Mouse (Mus musculus) liver, postnatal 0 days (tissue): ENCODE results near the gene Cr2. TPM values are rescaled to one million over a fixed set of nuclear protein-coding genes. Genes with fewer than 3 reads are reported as not detected.
"Not testable (repeated sequence)": the region's sequence is repeated elsewhere in the genome, so short reads cannot be mapped to it uniquely, and the experiment has no call there.

Source experiments
- ATAC-seq: fragments of 200-750 bp; cut with Nextera tagmentation; 2 replicates; pipeline ENCODE4 v1.8.0; 2017; ENCODE audit warnings: mild to moderate bottlenecking, moderate library complexity
- DNase-seq: peaks from one replicate; pipeline ENCODE4 v3.0.0-alpha.2; 2016
- H3K27ac ChIP-seq: fragments of 300-500 bp; sonication (generic); 2 replicates; pipeline ENCODE4 v1.5.1; 2014; ENCODE audit warnings: antibody characterized with exemption, moderate library complexity, mild to moderate bottlenecking, low read depth
- H3K27me3 ChIP-seq: fragments of 300-500 bp; sonication (generic); 2 replicates; pipeline ENCODE4 v1.6.1; 2014; ENCODE audit warnings: low read length, control low read depth, mixed read lengths; ENCODE audit not compliant: insufficient read depth
- H3K36me3 ChIP-seq: fragments of 300-500 bp; sonication (generic); replicated peaks from 2 replicates; pipeline ENCODE4 v1.6.1; 2014; ENCODE audit warnings: mild to moderate bottlenecking, control low read depth, low read length, moderate library complexity, mixed read lengths; ENCODE audit not compliant: insufficient read depth
- H3K4me1 ChIP-seq: fragments of 300-500 bp; sonication (generic); 2 replicates; pipeline ENCODE4 v1.6.1; 2014; ENCODE audit warnings: antibody characterized with exemption, mild to moderate bottlenecking, control low read depth; ENCODE audit not compliant: insufficient read depth
- H3K4me2 ChIP-seq: fragments of 300-500 bp; sonication (generic); 2 replicates; pipeline ENCODE4 v1.6.1; 2014; ENCODE audit warnings: low read depth, mild to moderate bottlenecking, low read length, moderate library complexity, mixed read lengths
- H3K4me3 ChIP-seq: fragments of 300-500 bp; sonication (generic); 2 replicates; pipeline ENCODE4 v1.5.1; 2014; ENCODE audit warnings: low read depth, low read length
- H3K9ac ChIP-seq: fragments of 300-500 bp; sonication (generic); replicated peaks from 2 replicates; pipeline ENCODE4 v1.6.1; 2014; ENCODE audit warnings: mild to moderate bottlenecking, moderate library complexity
- H3K9me3 ChIP-seq: fragments of 300-500 bp; sonication (generic); 2 replicates; pipeline ENCODE4 v1.6.1; 2016; ENCODE audit warnings: mild to moderate bottlenecking, control low read depth, low read length, mixed read lengths
- CTCF ChIP-seq: sonication (generic); IDR thresholded peaks from 2 replicates; pipeline ENCODE4 v1.5.1; 2016; ENCODE audit warnings: antibody characterized with exemption, low read depth
- EP300 ChIP-seq: IDR thresholded peaks from 2 replicates; pipeline ENCODE4 v1.6.1; 2016; ENCODE audit warnings: antibody characterized with exemption, low read depth, mild to moderate bottlenecking
- WGBS: fragments of 180-500 bp; shearing (Covaris S2); extraction: QIAGEN DNeasy Blood & Tissue Kit; methylation state at CpG from one replicate; pipeline ENCODE4 v1.1.7; 2014; ENCODE audit not compliant: insufficient replicate concordance; 5-methylcytosine and 5-hydroxymethylcytosine counted together
- polyA plus RNA-seq: library from polyadenylated mRNA; unstranded; fragments of >200 nt; fragmentation: Nextera tagmentation; extraction: Ambion mirVana; gene quantifications from 2 replicates; pipeline ENCODE4 v1.2.1, GENCODE M21; 2015

Gene Cr2
- 0.04 and 0.20 TPM in 2 replicates for polyA plus RNA-seq

DNA sequence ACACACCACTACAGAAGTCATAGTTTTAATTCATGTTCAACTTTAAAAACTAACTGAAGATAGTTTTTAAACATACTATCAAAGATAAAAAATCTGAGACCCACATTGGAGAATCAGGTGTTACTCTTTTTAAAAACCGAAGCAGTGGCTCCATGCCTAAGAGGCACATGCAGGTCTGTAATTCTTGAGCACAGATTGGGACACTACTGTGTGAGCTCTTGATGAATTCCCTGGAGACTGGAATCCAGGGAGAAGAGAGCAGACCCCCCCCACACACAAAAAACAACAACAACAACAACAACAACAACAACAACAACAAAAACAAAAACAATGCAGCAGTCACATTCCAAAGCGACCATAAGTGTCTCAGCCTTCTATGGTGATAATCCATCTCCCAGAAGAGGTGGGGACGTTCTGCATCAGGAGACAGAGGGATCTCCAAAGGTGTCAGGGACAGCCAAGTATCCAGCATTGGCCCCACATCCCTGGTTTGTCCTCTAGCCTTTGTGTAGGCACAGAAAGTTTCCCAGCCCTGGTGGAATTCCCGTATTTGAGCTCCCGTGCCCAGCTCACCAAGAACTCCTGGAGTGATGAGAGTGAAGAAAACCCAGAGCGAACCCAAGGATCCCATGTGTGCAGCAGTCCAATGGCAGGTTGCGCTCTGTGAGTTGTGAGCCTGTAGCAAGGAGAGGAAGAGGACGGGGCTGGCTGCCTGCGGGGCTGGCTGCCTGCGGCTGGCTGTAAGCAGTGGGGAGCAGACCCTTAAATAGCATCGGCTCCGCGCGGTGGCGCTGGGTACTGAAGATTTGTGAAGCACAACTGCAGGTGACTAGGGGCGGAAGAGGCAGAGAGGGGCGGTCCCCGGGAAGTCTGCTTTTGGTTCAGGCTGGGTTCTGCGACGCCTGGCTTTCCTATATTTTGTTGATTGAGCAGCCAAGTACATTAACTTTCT, at the start of gene Cr2:
TSS of gene Cr2 (minus strand) at position 737 of the 952 bp plus-strand sequence.
- DNase-seq (peak; percentile 68), ATAC-seq (peak; percentile 74)
- TF ChIP-seq EP300 (no peak), CTCF (peak; percentile 49)
- peaks cover 3% of the 10 kb centered on the region; the same call in 1 of the 2 replicates for H3K4me1 ChIP-seq
- 8% methylated on average over 20 of the region's 20 CpGs for WGBS
- no peak within 1 kb of the TSS for H3K27ac ChIP-seq
- H3K4me3 ChIP-seq, result peak within 1 kb of the TSS; percentile 20; the same call in 1 of the 2 replicates
- H3K9me3 ChIP-seq, result no peaks in the 10 kb centered on the region
- H3K27me3 ChIP-seq, result no peaks in the 10 kb centered on the region
- 0 out of 2 replicates have a peak within 1 kb of the TSS, but pooled peaks have one; percentile 4 for H3K9ac ChIP-seq
- H3K36me3 ChIP-seq, result no peaks in the 10 kb centered on the region
- H3K4me2 ChIP-seq, result peak within 1 kb of the TSS; percentile 59

DNA sequence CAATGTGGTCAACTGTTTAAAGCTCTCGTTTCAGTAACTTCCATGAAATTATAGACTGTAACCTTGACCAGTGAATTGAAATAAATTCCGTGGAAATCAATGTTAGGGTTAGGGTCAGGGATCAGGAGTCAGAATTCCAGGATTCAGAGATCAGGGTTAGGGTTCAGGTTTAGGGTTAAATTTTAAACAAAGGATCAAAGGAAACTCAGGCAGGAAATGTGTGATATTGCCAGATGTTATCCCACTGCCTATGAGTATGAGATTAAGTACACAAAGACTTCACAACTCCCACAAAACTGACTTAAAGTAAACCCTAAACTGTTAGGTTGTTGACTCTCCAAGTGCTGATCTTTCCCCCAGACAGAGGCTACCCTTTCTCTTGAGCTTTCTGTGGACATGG, 45.3 kb upstream of the Cr2 start:
- no peaks in the 10 kb centered on the region for H3K9me3 ChIP-seq
- no peaks in the 10 kb centered on the region for H3K4me1 ChIP-seq
- WGBS, result 40% methylated on average over 2 of the region's 2 CpGs
- no peak overlapping the region for H3K4me2 ChIP-seq
- no peak for DNase-seq
- H3K9ac ChIP-seq, result no peak overlapping the region
- H3K27ac ChIP-seq, result no peak overlapping the region
- no peaks in the 10 kb centered on the region for H3K36me3 ChIP-seq
- no peaks in the 10 kb centered on the region for H3K27me3 ChIP-seq
- H3K4me3 ChIP-seq, result no peak overlapping the region
- no peak for ATAC-seq
- TF ChIP-seq CTCF, result no peak
- no peak for TF ChIP-seq EP300

DNA sequence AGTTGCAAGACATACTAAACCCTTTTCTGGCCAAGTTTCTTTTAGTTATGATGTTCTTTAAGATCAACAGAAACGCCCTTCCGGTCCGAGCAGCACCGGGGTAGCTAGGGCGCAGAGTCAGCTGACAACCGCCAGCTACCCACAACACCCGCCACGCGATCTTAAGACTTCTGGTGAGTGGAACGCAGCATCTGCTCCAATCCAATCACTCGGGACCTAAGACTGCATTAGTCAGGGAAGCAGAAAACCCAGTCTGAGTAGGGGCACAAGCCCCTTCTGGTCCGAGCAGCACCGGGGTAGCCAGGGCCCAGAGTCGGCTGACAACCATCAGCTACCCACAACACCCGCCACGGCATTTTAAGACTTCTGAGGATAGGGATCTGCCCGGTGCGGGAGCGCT, 36.3 kb upstream of the Cr2 start:
- not testable (repeated sequence) for H3K9ac ChIP-seq, H3K9me3 ChIP-seq, H3K4me3 ChIP-seq, H3K4me1 ChIP-seq, ATAC-seq, H3K4me2 ChIP-seq, H3K27ac ChIP-seq, DNase-seq, H3K27me3 ChIP-seq, H3K36me3 ChIP-seq
- 63% methylated on average over 19 of the region's 19 CpGs for WGBS

DNA sequence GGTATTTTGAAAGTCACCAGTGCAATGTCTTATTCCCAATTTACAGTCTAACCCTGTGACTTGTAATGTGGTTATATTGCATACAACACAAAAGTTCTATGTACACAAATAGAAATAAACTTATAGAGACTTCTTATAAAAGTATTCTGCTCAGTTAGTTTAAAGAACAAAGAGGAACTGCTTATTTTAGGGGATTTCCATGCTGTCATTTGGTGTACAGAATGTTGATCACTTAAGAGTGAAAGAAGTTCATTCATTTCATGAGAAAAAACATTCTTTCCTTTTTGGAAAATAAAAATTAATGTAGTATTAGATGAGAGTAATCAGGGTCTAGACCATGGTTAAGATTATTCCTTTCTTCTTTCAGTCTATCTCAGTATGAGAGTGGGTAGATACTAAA, 8.2 kb upstream of the Cr2 start:
- no peak overlapping the region for H3K4me2 ChIP-seq
- no peak overlapping the region for H3K9ac ChIP-seq
- no peaks in the 10 kb centered on the region for H3K4me1 ChIP-seq
- H3K36me3 ChIP-seq, result no peaks in the 10 kb centered on the region
- no peaks in the 10 kb centered on the region for H3K9me3 ChIP-seq
- DNase-seq (no peak), ATAC-seq (no peak)
- H3K27me3 ChIP-seq, result no peaks in the 10 kb centered on the region
- no peak overlapping the region for H3K27ac ChIP-seq
- H3K4me3 ChIP-seq, result no peak overlapping the region
- TF ChIP-seq EP300 (no peak), CTCF (no peak)

DNA sequence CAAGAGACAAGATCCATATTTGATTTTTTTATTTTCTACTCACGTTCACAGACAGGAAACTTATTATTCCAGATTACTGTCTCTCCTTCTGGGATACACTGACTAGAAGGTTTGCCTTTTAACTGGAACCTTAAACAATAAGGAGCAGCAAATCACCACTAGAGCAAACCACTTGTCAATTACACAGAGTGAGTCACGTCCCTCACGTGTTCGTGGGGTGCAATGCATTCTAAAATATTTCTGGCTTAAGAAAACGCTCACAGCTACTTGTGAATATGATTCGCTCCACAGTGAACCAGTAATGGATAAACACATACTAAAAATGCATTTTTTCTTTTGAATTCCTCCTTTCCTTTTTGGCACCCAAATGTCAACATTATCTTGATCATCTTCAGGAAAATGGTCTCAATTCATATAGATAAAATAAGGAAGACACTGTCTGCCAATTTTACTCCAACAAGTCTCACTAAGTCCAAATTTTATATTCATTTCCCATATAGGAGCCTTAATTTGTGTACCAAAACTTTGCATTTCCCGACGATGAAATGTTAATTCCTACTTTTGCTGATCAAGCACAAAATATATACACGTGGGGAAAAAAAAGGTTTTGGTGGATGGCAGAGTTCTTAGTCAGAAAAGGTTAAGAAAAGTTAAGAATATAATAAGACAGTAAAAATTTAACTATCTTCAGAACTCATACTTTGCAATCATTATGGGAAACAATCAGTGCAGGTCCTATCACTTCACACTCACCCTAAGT, 11.3 kb downstream of the Cr2 start:
- ATAC-seq (no peak), DNase-seq (no peak)
- Histone ChIP-seq H3K27me3 (no peaks in the 10 kb centered on the region), H3K4me1 (no peaks in the 10 kb centered on the region), H3K27ac (no peak overlapping the region), H3K9ac (no peak overlapping the region), H3K36me3 (no peaks in the 10 kb centered on the region), H3K9me3 (no peaks in the 10 kb centered on the region), H3K4me3 (no peak overlapping the region), H3K4me2 (no peak overlapping the region)
- TF ChIP-seq CTCF (no peak), EP300 (no peak)
- WGBS, result 70% methylated on average over 9 of the region's 9 CpGs

DNA sequence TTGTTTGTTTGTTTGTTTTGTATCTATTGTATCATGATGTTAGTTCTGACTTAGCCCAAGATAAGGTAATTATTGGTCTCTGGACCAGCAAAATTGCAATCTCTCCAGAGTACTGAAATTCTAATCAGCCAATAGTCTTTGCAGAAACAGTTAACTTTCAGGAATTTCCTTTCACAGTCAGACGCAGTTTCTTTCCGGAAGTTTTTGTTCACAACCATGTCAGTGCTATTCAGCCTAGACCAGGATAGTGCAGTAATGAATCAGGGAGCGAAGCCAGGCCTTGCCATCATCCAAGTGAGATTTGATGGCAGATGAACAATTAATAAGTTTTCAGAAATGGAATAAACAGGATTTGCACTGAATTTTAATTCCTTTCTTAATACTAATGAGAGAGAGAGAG, 44.4 kb downstream of the Cr2 start:
- Histone ChIP-seq H3K27me3 (no peaks in the 10 kb centered on the region), H3K36me3 (peaks cover 13% of the 10 kb centered on the region), H3K9me3 (no peaks in the 10 kb centered on the region), H3K4me3 (peak overlapping the region; percentile 86), H3K27ac (peak overlapping the region; percentile 100), H3K4me1 (peaks cover 3% of the 10 kb centered on the region), H3K9ac (peak overlapping the region; percentile 97; the same call in 1 of the 2 replicates), H3K4me2 (peak overlapping the region; percentile 82)
- 39% methylated on average over 3 of the region's 3 CpGs for WGBS
- DNase-seq, result no peak
- ATAC-seq, result no peak
- TF ChIP-seq CTCF (no peak), EP300 (no peak)
